Mouse (Mus musculus) neural tube, embryonic 11.5 days (tissue): ENCODE measurements around the gene Olfr535. TPM values are rescaled to one million over a fixed set of nuclear protein-coding genes. Genes with fewer than 3 reads are reported as not detected.

Source experiments
- ATAC-seq: fragments of 200-750 bp; cut with Nextera tagmentation; 2 replicates; pipeline ENCODE4 v1.8.0; 2017; ENCODE audit warnings: moderate number of reproducible peaks, mild to moderate bottlenecking, moderate TSS enrichment, moderate library complexity; ENCODE audit not compliant: insufficient read depth, low FRiP score, low TSS enrichment
- DNase-seq: peaks from one replicate; pipeline ENCODE4 v3.0.0-alpha.2; 2015; ENCODE audit warnings: low spot score
- H3K27ac ChIP-seq: fragments of 300-500 bp; sonication (generic); 2 replicates; pipeline ENCODE4 v1.5.1; 2014; ENCODE audit warnings: low read depth, mild to moderate bottlenecking, low read length
- H3K27me3 ChIP-seq: fragments of 300-500 bp; sonication (generic); 2 replicates; pipeline ENCODE4 v1.6.1; 2014; ENCODE audit warnings: mild to moderate bottlenecking, low read length, mixed read lengths; ENCODE audit not compliant: control insufficient read depth, insufficient read depth
- H3K36me3 ChIP-seq: fragments of 300-500 bp; sonication (generic); 2 replicates; pipeline ENCODE4 v1.6.1; 2014; ENCODE audit warnings: mild to moderate bottlenecking, low read length, moderate library complexity, mixed read lengths; ENCODE audit not compliant: control insufficient read depth, insufficient read depth
- H3K4me1 ChIP-seq: fragments of 300-500 bp; sonication (generic); 2 replicates; pipeline ENCODE4 v1.6.1; 2014; ENCODE audit warnings: low read length, mixed read lengths; ENCODE audit not compliant: control insufficient read depth, insufficient read depth
- H3K4me2 ChIP-seq: fragments of 300-500 bp; sonication (generic); 2 replicates; pipeline ENCODE4 v1.6.1; 2014; ENCODE audit warnings: low read depth, mild to moderate bottlenecking, moderate library complexity
- H3K4me3 ChIP-seq: fragments of 300-500 bp; sonication (generic); 2 replicates; pipeline ENCODE4 v1.5.1; 2014; ENCODE audit warnings: low read depth, low read length
- H3K9ac ChIP-seq: fragments of 300-500 bp; sonication (generic); 2 replicates; pipeline ENCODE4 v1.6.1; 2014; ENCODE audit warnings: mild to moderate bottlenecking, low read length
- H3K9me3 ChIP-seq: fragments of 300-500 bp; sonication (generic); 2 replicates; pipeline ENCODE4 v1.6.1; 2016; ENCODE audit warnings: low read length; ENCODE audit not compliant: control insufficient read depth
- WGBS: fragments of 180-500 bp; shearing (Covaris S2); extraction: QIAGEN DNeasy Blood & Tissue Kit; methylation state at CpG from one replicate; pipeline ENCODE4 v1.1.7; 2014; 5-methylcytosine and 5-hydroxymethylcytosine counted together
- polyA plus RNA-seq: library from polyadenylated mRNA; unstranded; fragments of >200 nt; fragmentation: Nextera tagmentation; extraction: Ambion mirVana; gene quantifications from 2 replicates; pipeline ENCODE4 v1.2.1, GENCODE M21; 2014

The Olfr535 gene
- polyA plus RNA-seq, 1 experiment from 2014 or later = not detected

DNA sequence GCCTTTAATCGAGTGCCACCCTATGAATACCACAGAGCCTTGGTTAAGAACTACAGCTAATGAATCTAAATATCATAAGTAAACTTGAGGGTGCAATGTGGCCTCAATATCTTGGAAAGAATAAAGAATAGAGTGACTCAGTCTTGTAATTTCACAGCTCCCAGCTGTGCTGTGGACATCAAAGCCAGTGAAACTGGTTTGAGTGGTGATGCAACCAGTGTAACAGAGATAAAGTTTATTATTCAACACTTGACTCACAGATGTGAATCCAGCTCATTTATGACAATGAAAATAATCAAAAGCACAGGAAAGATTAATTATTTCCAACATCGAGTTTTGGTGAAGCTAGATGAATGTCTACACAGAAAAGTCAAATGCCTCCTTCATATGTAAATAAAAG, 55.7 kb downstream of the Olfr535 start:
- Histone ChIP-seq H3K27me3 (no peaks in the 10 kb centered on the region), H3K27ac (no peak overlapping the region), H3K4me1 (no peaks in the 10 kb centered on the region), H3K9ac (no peak overlapping the region), H3K9me3 (no peaks in the 10 kb centered on the region), H3K4me2 (no peak overlapping the region), H3K36me3 (no peaks in the 10 kb centered on the region), H3K4me3 (no peak overlapping the region)
- no peak for ATAC-seq
- 83% methylated on average over 2 of the region's 2 CpGs for WGBS
- no peak for DNase-seq

Other genes starting within 250 kb of the Olfr535 start
- not detected in 2 replicates for gene 5830411N06Rik, start 236.9 kb upstream of the Olfr535 start, polyA plus RNA-seq
- not detected in 2 replicates for gene Olfr525, start 163.4 kb upstream of the Olfr535 start, polyA plus RNA-seq
- gene Olfr527, start 150.2 kb upstream of the Olfr535 start, polyA plus RNA-seq = not detected in 2 replicates
- gene Olfr60, start 122.5 kb upstream of the Olfr535 start, polyA plus RNA-seq = not detected in 2 replicates
- not detected in 2 replicates for gene Olfr530, start 107.9 kb upstream of the Olfr535 start, polyA plus RNA-seq
- gene Olfr531, start 81.3 kb upstream of the Olfr535 start, polyA plus RNA-seq = not detected in 2 replicates
- gene Olfr532, start 62.6 kb upstream of the Olfr535 start, polyA plus RNA-seq = not detected in 2 replicates
- gene Olfr533, start 20.8 kb upstream of the Olfr535 start, polyA plus RNA-seq = not detected in 2 replicates
- gene Olfr536, start 23.2 kb downstream of the Olfr535 start, polyA plus RNA-seq = not detected in 2 replicates
- not detected in 2 replicates for gene Olfr538, start 83.7 kb downstream of the Olfr535 start, polyA plus RNA-seq
- gene Olfr46, start 117.1 kb downstream of the Olfr535 start, polyA plus RNA-seq = not detected in 2 replicates
- not detected in 2 replicates for gene Olfr61, start 144.8 kb downstream of the Olfr535 start, polyA plus RNA-seq
- not detected in 2 replicates for gene Olfr53, start 162.2 kb downstream of the Olfr535 start, polyA plus RNA-seq
- gene Olfr539, start 175.7 kb downstream of the Olfr535 start, polyA plus RNA-seq = not detected in 2 replicates
- not detected in 2 replicates for gene Olfr45, start 197.7 kb downstream of the Olfr535 start, polyA plus RNA-seq
- not detected in 2 replicates for gene Olfr541, start 213.1 kb downstream of the Olfr535 start, polyA plus RNA-seq